Mouse (Mus musculus): ENCODE measurements around the gene Ankrd44. TPM values are rescaled to one million over a fixed set of nuclear protein-coding genes. Genes with fewer than 3 reads are reported as not detected.
A peak's percentile ranks its signal among the peaks of the same experiment; 100 is the strongest.

Ankrd44 gene
- polyA plus RNA-seq, 1 experiment from 2014 or later, result 18.3 TPM

- WGBS, result 39% methylated on average over 5 of the region's 5 CpGs
- no peak overlapping the region for H3K27ac ChIP-seq (ENCODE audit: low read depth)
Measured at GRCm38 (mm10) chr1:54931231-54931630, 5.0 kb upstream of the Ankrd44 start.

GRCm38 (mm10) chr1:54930670-54931200, 4.5 kb upstream of the Ankrd44 start:
- Histone ChIP-seq H3K4me2 (no peak overlapping the region), H3K27me3 (ENCODE audit: insufficient read depth, low read length) (no peaks in the 10 kb centered on the region), H3K36me3 (ENCODE audit: insufficient read depth) (no peaks in the 10 kb centered on the region), H3K4me3 (ENCODE audit: low read depth, low read length) (no peak overlapping the region), H3K9ac (no peak overlapping the region), H3K27ac (ENCODE audit: low read depth) (no peak overlapping the region), H3K4me1 (ENCODE audit: insufficient read depth) (no peaks in the 10 kb centered on the region), H3K9me3 (ENCODE audit: low read depth, low read length) (no peaks in the 10 kb centered on the region)
- DNase-seq, result no peak
- no peak for TF ChIP-seq CTCF (IDR thresholded peaks at IDR 0.05; ENCODE audit: low read depth)
- WGBS, result 46% methylated on average over 8 of the region's 8 CpGs
- no peak for ATAC-seq (ENCODE audit: insufficient read depth)

More at GRCm38 (mm10) chr1:54931231-54931630, 5.0 kb upstream of the Ankrd44 start:
- Histone ChIP-seq H3K9me3 (ENCODE audit: low read depth, low read length) (no peaks in the 10 kb centered on the region), H3K4me1 (ENCODE audit: insufficient read depth) (no peaks in the 10 kb centered on the region), H3K36me3 (ENCODE audit: insufficient read depth) (no peaks in the 10 kb centered on the region), H3K4me2 (no peak overlapping the region), H3K4me3 (ENCODE audit: low read depth, low read length) (no peak overlapping the region), H3K9ac (no peak overlapping the region), H3K27me3 (ENCODE audit: insufficient read depth, low read length) (no peaks in the 10 kb centered on the region)
- TF ChIP-seq CTCF (IDR thresholded peaks at IDR 0.05; ENCODE audit: low read depth), result no peak
- DNase-seq (no peak), ATAC-seq (ENCODE audit: insufficient read depth) (no peak)

GRCm38 (mm10) chr1:54925451-54925934, 694 bp downstream of the Ankrd44 start:
- H3K4me2 ChIP-seq, result peak overlapping the region; percentile 86
- peak overlapping the region; percentile 78 for H3K27ac ChIP-seq (ENCODE audit: low read depth)
- no peaks in the 10 kb centered on the region for H3K36me3 ChIP-seq (ENCODE audit: insufficient read depth)
- H3K9me3 ChIP-seq (ENCODE audit: low read depth, low read length), result no peaks in the 10 kb centered on the region
- no peaks in the 10 kb centered on the region for H3K4me1 ChIP-seq (ENCODE audit: insufficient read depth)
- ATAC-seq (ENCODE audit: insufficient read depth) (peak; percentile 32), DNase-seq (peak; percentile 42)
- WGBS, result 1% methylated on average over 30 of the region's 30 CpGs
- no peak for TF ChIP-seq CTCF (IDR thresholded peaks at IDR 0.05; ENCODE audit: low read depth)
- no peaks in the 10 kb centered on the region for H3K27me3 ChIP-seq (ENCODE audit: insufficient read depth, low read length)
- peak overlapping the region; percentile 82 for H3K9ac ChIP-seq
- peak overlapping the region; percentile 81 for H3K4me3 ChIP-seq (ENCODE audit: low read depth, low read length)

- ATAC-seq (ENCODE audit: insufficient read depth) (no peak), DNase-seq (no peak)
- Histone ChIP-seq H3K36me3 (ENCODE audit: insufficient read depth) (no peaks in the 10 kb centered on the region), H3K4me3 (ENCODE audit: low read depth, low read length) (peak overlapping the region; percentile 81), H3K4me2 (peak overlapping the region; percentile 86), H3K27me3 (ENCODE audit: insufficient read depth, low read length) (no peaks in the 10 kb centered on the region), H3K4me1 (ENCODE audit: insufficient read depth) (no peaks in the 10 kb centered on the region), H3K27ac (ENCODE audit: low read depth) (no peak overlapping the region), H3K9ac (0 out of 2 replicates have a peak overlapping the region, but pooled peaks have one; percentile 82), H3K9me3 (ENCODE audit: low read depth, low read length) (no peaks in the 10 kb centered on the region)
- TF ChIP-seq CTCF (IDR thresholded peaks at IDR 0.05; ENCODE audit: low read depth), result no peak
- 49% methylated on average over 7 of the region's 7 CpGs for WGBS
Measured at GRCm38 (mm10) chr1:54924760-54925159, 1.4 kb downstream of the Ankrd44 start.

- Histone ChIP-seq H3K4me1 (ENCODE audit: insufficient read depth) (no peaks in the 10 kb centered on the region), H3K36me3 (ENCODE audit: insufficient read depth) (no peaks in the 10 kb centered on the region), H3K4me3 (ENCODE audit: low read depth, low read length) (no peak overlapping the region), H3K9me3 (ENCODE audit: low read depth, low read length) (no peaks in the 10 kb centered on the region), H3K27me3 (ENCODE audit: insufficient read depth, low read length) (no peaks in the 10 kb centered on the region), H3K9ac (no peak overlapping the region), H3K4me2 (peak overlapping the region; percentile 86; the same call in 1 of the 2 replicates), H3K27ac (ENCODE audit: low read depth) (no peak overlapping the region)
- ATAC-seq (ENCODE audit: insufficient read depth) (no peak), DNase-seq (no peak)
- 64% methylated on average over 4 of the region's 4 CpGs for WGBS
- TF ChIP-seq CTCF (IDR thresholded peaks at IDR 0.05; ENCODE audit: low read depth), result no peak
Measured at GRCm38 (mm10) chr1:54924309-54924685, 1.9 kb downstream of the Ankrd44 start.

GRCm38 (mm10) chr1:54923366-54924308, 2.5 kb downstream of the Ankrd44 start:
- no peaks in the 10 kb centered on the region for H3K9me3 ChIP-seq (ENCODE audit: low read depth, low read length)
- no peak overlapping the region for H3K27ac ChIP-seq (ENCODE audit: low read depth)
- peak overlapping the region; percentile 86; the same call in 1 of the 2 replicates for H3K4me2 ChIP-seq
- H3K36me3 ChIP-seq (ENCODE audit: insufficient read depth), result no peaks in the 10 kb centered on the region
- TF ChIP-seq CTCF (IDR thresholded peaks at IDR 0.05; ENCODE audit: low read depth), result no peak
- no peak overlapping the region for H3K9ac ChIP-seq
- no peaks in the 10 kb centered on the region for H3K4me1 ChIP-seq (ENCODE audit: insufficient read depth)
- no peak for DNase-seq
- H3K4me3 ChIP-seq (ENCODE audit: low read depth, low read length), result no peak overlapping the region
- H3K27me3 ChIP-seq (ENCODE audit: insufficient read depth, low read length), result no peaks in the 10 kb centered on the region
- ATAC-seq (ENCODE audit: insufficient read depth), result no peak
- 71% methylated on average over 6 of the region's 6 CpGs for WGBS

GRCm38 (mm10) chr1:54922707-54923106, 3.5 kb downstream of the Ankrd44 start:
- no peaks in the 10 kb centered on the region for H3K27me3 ChIP-seq (ENCODE audit: insufficient read depth, low read length)
- H3K9me3 ChIP-seq (ENCODE audit: low read depth, low read length), result no peaks in the 10 kb centered on the region
- DNase-seq (peak; percentile 44), ATAC-seq (ENCODE audit: insufficient read depth) (no peak)
- no peak for TF ChIP-seq CTCF (IDR thresholded peaks at IDR 0.05; ENCODE audit: low read depth)
- H3K4me1 ChIP-seq (ENCODE audit: insufficient read depth), result no peaks in the 10 kb centered on the region
- no peak overlapping the region for H3K4me3 ChIP-seq (ENCODE audit: low read depth, low read length)
- WGBS, result 62% methylated on average over 8 of the region's 8 CpGs
- no peak overlapping the region for H3K27ac ChIP-seq (ENCODE audit: low read depth)
- no peak overlapping the region for H3K9ac ChIP-seq
- H3K36me3 ChIP-seq (ENCODE audit: insufficient read depth), result no peaks in the 10 kb centered on the region
- no peak overlapping the region for H3K4me2 ChIP-seq

Data from lung, embryonic 14.5 days (tissue).